Mouse (Mus musculus) kidney, adult 9 months (tissue): Measurements from ENCODE around the gene Twist1.

ENCODE experiments used
- DNase-seq: peaks from one replicate; pipeline ENCODE4 v3.0.0; 2022

Gene Twist1

DNA sequence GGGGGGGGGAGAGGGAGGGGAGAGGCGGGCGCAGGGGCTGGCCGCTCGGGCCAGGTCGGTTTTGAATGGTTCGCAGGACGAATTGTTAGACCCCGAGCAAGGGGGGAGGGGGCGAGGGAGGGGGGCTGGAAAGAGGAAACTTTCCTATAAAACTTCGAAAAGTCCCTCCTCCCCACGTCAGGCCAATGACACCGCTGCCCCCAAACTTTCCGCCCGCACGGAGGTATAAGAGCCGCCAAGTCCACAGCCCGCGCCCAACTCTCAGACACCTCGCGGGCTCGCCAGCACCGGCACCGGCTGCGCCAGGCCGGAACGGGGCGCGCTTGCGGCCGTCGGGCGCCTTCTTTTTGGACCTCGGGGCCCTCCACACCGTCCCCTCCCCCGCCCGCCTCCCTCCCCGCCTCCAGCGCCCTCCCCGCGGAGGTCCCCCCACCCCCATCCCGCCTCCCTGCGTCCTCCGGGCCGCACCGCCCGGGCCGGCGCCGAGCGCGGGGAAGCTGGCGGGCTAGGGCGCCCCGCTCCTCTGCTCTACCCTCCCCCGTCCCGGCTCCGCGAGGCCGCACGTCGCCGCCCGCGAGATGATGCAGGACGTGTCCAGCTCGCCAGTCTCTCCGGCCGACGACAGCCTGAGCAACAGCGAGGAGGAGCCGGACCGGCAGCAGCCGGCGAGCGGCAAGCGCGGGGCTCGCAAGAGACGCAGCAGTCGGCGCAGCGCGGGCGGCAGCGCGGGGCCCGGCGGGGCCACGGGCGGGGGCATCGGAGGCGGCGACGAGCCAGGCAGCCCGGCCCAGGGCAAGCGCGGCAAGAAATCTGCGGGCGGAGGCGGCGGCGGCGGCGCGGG, at the start of gene Twist1:
Twist1 (plus strand) TSS at position 272 of the 841 bp plus-strand sequence.
- DNase-seq, result no peak

DNA sequence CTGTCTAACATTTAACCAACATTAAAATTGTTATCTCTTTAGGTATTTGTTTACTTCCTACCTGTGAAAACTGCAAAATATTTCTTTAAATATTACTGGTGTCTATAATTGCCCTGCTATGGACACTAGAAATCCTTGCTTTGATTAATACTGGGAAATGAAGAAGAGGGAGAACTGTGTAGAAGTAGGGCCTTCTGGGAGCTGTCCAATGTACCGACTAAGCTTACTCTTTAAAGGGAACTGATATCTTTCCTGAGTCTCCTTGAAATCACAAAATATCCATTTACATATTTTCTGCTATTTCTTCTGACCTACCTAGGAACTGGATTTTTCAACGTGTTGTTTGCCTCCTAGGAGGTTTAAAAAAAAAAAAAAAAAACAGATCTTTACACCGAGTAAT, 30.7 kb upstream of the Twist1 start:
- no peak for DNase-seq

DNA sequence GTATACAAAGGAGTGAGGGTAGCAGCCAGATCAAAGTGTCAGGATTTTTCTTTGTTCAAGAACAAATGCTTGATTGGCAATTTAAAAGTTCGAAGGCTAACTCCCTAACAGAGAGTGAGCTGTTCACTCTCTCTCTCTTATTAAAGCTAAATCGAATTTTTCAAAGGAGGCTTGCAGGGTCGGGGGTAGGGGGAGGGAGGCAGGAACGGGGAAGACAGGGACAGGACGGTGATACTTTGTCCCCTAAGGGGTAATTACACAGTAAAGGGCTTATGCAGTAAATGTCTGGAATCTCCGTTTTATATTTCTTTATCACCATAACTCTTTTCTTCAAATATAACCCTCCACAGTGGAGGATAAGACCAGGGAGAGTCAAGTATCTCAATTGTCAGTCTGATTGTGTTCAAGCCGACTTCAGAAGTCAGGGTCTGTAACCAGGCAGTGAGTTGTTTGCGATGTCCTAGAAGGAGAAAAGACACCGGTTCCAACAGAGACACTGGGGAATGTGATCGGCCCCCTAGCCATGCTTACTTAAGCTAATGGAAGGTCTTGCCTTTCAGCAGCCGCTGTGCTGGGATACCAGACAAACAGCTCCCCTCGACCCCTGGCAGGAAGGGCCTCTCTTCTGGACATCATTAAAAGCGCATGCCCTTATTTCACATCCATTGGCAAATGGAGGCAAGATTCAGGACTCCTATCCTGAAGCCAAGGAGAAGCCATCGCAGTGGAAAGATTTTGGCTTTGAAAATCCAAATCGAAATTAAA, 30.0 kb upstream of the Twist1 start:
- DNase-seq, result no peak

DNA sequence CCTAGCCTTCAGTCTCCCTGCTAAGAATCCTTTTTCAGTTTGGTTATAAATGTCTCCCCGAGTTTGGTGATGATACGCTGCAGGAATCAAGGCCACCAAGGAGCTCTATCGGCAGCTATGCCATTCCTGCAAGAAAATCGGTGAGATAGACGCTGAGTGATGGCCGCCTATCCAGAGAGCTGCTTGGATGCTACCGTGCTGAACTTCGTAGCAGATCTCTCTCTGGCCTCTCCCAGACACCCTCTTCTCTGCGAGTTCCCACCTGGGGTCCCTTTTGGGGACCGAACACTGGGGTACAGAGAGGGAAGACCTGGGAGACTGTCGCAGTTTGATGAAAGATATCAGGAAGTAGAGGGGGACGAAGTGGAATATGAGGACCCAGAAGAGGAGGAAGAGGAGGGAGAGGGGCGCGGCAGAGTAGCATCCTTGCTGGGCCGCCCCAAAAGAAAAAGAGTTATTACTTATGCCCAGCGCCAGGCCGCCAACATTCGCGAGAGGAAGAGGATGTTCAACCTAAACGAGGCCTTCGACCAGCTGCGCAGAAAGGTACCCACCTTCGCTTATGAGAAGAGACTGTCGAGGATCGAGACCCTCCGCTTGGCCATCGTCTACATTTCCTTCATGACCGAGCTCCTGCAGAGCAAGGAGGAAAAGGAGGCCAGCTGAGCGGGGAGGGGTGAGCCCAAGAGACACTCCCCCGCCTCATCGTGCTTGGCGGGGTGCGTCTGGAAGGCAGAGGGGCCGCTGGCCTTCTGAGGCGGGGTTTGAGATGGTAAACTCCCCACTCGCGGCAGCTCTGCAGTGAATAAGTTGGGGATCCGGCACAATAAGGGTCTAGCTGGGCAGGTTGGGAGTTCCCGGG, 28.9 kb upstream of the Twist1 start, which contains the start of gene Ferd3l:
Ferd3l (plus strand) TSS at position 95 of the 862 bp plus-strand sequence.
- DNase-seq, result no peak

DNA sequence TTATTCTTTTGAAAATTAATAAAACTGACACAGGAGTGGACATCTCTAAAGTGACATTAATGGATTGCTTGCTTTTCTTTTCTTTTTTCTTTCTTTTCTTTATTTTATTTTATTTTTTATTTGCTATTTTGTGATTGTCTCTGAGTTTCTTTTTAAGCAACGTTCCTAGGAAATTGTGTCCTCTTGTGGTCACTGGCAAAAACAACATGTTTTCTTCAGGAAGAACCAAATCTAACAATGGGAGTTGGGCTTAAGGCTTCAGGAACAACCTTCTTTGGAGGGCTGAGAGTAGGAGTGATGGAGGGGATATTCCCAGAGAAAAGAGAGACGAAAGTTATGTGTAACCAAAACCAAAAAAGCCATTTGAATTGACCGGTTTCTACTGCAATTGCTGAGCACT, 4.6 kb upstream of the Twist1 start:
- DNase-seq, result no peak

DNA sequence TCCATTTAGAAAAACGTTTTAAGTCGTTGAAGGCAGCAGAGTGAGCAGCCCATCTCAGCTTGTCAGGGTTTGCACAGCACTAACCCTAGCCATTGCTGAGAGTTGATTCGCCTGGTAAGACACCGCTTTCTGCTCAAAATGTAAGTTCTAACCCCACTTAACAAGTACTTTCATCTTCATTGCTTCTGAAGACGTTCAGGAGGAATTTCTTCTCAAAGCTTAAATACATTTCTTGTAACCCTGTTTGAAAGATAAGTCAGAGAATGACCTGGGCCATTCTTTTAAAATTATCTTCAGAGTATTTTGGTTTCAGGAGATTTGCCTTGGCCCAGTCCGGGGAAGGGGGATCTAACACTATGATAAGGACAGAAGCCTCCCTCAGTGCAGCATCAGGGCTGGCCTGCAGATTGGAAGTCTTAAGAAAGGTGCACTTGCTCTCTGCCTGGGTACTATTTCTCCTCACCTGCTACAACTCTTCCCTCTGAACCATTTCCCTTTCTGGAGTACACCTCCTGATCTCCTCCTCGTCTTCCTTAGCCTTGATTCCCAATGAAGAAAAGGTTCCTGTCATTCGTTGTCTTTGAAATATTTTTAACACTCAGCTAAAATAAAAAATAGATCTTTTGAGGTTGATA, 2.4 kb upstream of the Twist1 start:
- no peak for DNase-seq

DNA sequence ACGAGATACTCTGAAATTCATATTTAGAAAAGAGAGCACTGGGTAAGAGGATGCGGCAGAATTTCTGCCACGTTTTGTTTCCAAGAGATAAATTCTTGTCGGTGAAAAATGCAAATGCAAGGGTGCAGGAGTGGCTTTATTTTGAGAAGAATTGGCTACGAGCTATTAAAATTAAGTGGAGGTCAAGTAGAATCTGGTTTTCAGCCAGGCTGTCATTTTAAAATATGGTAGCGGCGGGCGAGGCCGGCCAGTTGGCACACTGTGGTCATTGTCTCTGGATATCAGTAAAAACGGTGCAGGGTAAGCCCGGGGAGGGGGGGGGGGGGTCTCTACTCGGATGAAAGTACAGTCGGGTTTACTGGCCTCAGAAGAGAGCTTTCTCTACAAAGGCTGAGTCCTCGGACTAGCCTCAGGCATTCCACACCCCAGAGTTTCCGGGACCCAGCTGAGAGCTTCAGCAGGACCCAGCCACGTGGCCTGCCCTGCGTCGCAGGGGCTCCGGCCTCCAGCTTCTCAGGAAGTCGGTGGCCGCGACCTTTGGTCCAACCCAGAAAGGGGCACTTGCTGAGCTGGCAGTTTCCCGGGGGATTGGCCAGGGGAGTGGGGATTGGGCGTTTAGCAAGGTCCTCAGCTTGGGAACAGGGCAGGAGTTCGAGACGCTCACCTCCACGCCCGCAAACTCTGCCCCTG, 1.7 kb upstream of the Twist1 start:
- no peak for DNase-seq

DNA sequence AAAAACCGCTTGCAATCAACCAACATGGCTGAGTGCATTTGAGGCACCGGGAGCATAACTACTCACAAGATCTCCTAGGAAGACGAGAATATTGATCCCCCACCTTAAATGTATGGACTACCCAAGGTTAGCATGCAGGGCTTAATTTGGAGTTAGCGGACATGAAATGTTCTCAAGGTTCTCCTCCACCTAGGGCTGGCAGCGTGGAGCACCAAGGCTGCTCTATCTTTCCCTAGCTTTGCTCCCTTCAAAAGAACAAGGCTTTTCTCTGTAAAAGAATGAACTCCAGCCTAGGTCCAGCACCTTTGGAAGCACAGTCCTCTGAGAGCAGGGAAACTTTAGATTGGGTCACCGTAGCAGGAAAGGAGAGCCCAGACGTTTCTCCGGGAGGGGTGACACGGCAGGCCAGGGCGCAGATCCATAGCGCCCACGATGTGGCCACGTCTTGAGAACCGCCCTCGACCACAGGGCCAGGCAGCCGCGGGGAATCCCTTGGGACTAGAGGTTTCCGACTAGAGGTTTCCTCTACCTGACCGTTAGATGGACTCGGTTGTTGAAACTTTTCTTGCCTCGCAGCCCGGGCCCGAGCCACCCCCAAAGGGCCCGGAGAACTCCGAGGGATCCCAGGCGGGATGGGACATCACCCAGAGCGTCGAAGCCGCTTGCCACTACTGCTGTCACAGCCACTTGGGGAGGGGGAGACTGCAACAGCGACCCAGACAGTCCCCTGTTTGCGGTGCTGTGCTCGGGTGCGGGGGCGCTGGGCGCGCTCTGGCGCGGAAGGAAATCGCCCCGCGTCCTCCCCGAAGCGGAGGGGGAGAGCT, 683 bp upstream of the Twist1 start:
- no peak for DNase-seq

DNA sequence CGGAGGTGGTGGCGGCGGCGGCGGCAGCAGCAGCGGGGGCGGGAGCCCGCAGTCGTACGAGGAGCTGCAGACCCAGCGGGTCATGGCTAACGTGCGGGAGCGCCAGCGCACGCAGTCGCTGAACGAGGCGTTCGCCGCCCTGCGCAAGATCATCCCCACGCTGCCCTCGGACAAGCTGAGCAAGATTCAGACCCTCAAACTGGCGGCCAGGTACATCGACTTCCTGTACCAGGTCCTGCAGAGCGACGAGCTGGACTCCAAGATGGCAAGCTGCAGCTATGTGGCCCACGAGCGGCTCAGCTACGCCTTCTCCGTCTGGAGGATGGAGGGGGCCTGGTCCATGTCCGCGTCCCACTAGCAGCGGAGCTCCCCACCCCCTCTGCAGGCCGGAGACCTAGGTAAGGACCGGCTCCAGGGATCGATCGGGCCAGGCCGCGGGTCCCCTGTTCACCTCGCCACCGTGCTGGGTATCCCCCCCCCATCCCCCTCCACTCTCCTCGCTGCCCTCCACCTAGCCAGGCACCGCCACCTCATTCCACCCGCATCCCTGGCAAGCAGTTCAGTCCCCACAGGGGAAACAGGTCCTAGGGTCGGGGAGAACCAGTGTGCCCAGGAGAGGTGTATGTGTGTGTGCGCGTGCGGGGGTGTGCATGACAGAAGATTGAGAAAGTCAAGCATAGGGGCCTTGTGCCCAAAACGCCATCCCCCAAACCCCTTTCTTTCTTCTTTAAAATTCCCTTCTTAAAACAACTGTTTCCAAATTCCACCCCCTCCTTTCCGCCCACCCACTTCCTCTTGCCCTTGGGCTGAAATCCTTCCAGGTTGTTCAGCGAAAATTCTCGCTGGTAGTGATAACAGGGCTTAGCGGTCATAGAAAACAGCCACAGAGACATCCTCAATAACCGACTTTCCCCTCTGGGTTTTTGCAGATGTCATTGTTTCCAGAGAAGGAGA, 1.0 kb downstream of the Twist1 start:
- no peak for DNase-seq

DNA sequence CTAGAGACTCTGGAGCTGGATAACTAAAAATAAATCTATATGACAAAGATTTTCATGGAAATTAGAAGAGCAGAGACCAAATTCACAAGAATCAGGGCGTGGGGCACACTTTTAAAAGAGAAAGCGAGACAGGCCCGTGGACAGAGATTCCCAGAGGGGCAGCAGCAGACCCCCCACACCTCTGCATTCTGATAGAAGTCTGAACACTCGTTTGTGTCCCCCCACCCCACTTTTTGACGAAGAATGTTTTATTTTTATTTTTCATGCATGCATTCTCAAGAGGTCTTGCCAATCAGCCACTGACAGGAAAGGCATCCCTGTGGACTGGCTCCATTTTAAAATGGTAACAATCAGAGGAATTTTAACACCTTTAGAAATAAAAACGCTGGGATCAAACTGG, 1.7 kb downstream of the Twist1 start:
- DNase-seq, result no peak

DNA sequence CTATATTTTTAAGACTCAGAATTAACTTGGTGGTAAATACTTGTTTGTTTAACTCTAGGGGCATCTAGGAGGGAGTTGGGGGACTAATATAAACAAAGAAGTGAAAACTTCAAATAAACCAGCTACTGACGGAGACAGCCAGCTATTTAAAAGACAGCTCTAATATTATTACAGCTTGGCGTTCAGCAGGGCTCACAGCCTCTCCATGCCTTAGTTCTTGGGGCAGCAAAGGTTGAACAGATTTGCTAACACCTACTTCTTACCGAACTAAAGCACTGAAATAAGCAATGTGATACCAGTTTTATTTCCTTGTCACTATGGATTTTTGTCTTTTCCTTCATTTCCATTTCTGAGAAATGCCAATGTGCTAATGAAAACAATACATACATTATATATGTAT, 2.4 kb downstream of the Twist1 start:
- no peak for DNase-seq

DNA sequence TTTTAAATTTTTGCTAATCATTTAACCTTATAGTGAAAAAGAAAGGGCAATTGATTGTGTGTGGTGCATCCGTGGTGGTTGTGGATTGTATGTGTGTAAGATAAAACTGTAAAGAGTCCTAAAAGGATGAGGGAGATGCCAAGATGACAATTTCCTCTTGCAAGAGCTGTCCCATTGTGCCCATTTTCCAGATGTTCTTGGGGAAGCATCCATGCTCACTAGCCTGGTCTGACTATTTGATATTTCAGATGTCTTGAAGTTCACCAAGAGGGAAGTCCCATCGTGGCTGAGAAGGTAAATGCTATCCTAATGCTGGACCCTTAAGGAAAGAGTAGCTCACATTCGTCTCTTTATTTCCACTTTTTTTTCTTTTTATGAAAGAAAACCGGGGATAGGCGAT, 3.5 kb downstream of the Twist1 start:
- no peak for DNase-seq

DNA sequence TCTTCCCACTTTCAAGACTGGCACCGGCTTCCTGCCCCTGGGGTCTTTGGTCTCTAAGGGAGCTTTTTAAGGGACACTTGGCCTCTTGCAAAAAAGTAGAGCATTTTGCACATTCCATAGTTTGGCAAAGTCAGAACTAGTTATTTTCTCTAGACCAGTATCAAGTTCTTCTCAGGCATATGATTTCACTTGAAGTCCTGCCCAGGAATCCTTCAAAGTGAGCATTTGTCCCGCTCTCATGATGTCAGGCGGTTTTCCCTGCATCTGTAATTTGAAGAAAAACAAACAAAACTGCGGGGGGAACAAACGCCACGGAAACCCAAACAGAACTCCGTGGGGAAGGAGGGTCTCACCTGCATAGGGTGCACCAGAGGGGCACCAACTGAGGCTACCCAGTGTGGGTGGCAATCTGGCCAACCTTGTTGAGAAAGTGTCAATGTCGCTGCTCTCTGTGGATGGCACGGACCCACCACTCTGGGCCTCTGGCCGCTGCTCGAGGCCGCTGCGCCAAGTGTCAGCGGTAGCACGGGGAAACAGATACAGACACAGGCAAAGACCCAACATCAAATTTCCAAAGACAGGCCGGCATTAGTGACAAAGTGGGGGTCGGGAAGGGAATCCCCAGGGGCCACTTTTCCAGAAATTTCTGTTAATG, 4.8 kb downstream of the Twist1 start:
- DNase-seq, result no peak

DNA sequence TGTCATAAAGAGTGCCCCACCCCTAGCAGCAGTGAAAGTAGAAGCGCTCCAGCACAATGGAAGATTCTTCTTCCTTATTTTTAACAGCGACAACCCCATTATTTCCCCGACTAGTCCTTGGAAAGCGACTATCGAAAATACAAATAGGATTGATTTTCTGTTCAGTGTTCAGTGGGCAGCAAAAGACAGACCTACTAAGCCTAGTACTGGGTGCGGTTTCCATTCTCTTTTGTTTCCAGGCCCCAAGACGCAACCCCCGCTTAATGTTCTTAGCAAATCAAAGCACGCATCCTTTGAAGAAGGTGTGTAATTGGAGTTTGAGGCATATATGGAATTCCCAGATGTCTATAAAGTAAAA, 5.3 kb downstream of the Twist1 start:
- no peak for DNase-seq

DNA sequence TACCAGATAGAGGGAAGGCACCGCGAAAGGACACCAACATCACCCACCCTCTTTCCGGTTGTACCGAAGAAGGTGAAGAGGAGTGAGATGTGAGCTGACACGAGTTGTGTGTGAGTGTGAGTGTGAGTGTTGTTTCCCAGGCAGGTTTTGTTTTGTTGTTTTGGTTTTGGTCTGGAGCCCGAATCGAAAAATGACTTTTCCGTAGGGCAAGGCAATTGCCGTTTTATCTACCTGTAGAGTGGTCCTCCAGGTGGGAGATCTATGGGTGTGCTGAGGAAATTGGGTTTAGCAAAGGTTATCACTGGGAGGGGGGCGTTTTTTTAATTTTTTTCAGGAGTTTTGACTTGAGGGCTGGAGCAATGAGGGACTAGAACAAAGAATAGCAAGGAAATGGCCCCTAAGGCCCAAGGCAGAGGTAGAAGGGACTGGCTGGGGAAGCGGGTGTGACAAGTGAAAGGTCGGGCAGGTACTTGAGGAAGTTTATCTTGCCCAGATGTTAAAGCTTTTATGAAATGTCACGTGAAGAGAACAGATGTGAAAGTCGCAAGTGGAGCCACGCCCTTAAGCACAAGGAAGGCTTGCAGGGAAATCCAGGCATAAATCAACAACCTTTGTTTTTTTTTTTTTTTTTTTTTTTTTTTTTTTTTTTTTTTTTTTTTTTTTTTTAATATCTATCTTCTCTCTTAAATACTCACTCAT, 6.3 kb downstream of the Twist1 start:
- no peak for DNase-seq

DNA sequence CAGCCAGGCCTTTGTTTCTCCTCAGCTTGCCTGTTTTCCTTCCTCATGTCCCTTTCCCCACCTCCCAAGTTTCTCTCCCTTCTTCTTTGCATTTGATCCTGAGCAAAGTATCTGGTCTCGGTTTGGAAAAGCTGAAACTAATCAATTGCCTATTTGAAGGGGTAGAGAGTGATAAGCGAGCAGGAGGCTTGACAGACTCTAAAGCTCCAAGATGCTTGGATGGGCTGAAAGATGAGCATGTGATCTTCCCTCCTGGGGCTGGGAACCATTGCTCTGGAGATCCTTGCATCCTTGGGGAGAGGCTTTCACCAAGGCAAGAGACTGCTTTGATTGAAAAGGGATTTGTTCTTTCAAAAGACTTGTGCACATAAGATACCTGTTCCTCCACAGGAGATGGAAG, 7.0 kb downstream of the Twist1 start:
- DNase-seq, result no peak

DNA sequence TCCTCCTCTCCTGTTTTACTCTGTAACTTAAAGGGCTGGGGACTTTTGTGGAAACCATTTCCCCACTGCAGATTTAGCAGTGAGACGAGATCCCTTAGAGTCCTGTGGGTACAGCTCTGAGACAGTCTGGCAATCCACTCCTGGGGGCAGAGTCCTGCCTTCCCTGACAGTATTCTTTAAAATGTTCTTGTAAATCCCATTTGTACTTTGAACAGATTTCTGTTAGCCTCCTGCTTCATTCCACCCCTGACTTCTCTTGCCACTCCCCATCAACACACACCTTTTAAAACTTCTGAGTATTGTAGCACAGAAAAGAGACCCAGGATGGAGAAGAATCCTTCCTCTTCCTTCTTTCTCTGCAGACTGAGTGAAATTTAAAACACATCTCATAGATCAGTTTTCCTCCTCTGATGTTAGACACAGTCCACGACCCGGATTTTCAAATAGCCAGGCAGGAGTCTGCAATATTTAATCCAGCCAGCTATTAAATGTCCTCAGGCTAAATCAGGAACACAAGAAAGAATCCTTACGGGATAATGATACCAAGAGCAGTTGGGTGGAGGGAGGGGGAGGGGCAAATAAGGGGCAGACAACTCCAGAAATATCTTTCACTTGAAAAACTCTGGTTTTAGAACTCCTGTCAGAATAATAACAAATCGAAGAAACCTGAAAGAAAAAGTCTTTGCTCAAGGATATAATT, 8.3 kb downstream of the Twist1 start:
- no peak for DNase-seq
